Mouse (Mus musculus) hematopoietic stem cell, adult 5-6 weeks (primary cell): Measurements from ENCODE around the gene Nrsn2. TPM values are rescaled to one million over a fixed set of nuclear protein-coding genes. Genes with fewer than 3 reads are reported as not detected.
"Not testable (repeated sequence)": the region's sequence is repeated elsewhere in the genome, so short reads cannot be mapped to it uniquely, and the experiment has no call there.

Source experiments
- ATAC-seq, 2 experiments: fragments of 125-278 bp in 1 of 2; replicated peaks in 1 of 2; 2 replicates each; pipeline ENCODE4 v1.8.0; 2016 to 2017; ENCODE audit warnings: inconsistent platforms in 2 of 2, mild to moderate bottlenecking in 2 of 2, moderate number of reproducible peaks in 2 of 2, low read depth in 1 of 2, moderate TSS enrichment in 1 of 2; ENCODE audit not compliant: low FRiP score in 2 of 2, poor library complexity in 2 of 2, severe bottlenecking in 2 of 2, insufficient read depth in 1 of 2, low TSS enrichment in 1 of 2
- total RNA-seq: library from RNA; stranded (forward); fragments of 172-1452, 232-1000 nt; gene quantifications from 2 replicates; pipeline ENCODE4 v1.2.3, GENCODE M21; 2017

The Nrsn2 gene
- total RNA-seq, 1 experiment from 2014 or later = not detected

- no peak for ATAC-seq
Observed at GRCm38 (mm10) chr2:152395271-152395920, 19.0 kb upstream of the Nrsn2 start.

GRCm38 (mm10) chr2:152393225-152394017 is 17.0 kb upstream of the Nrsn2 start:
- ATAC-seq = no peak

GRCm38 (mm10) chr2:152392786-152393185 is 16.3 kb upstream of the Nrsn2 start:
- ATAC-seq = peak; percentile 44 to 47; a peak in 3 of 4 replicates

- no peak for ATAC-seq
Observed at GRCm38 (mm10) chr2:152384191-152384590, 7.8 kb upstream of the Nrsn2 start.

GRCm38 (mm10) chr2:152375652-152376344 is 640 bp downstream of the Nrsn2 start:
- ATAC-seq = no peak

GRCm38 (mm10) chr2:152373547-152373946 is 2.9 kb downstream of the Nrsn2 start:
- peak in 1 of 2 experiments; percentile 38; a peak in 1 of 4 replicates for ATAC-seq

GRCm38 (mm10) chr2:152372661-152373060 is 3.8 kb downstream of the Nrsn2 start:
- ATAC-seq = no peak

- peak; percentile 54 to 62 for ATAC-seq
Observed at GRCm38 (mm10) chr2:152372104-152372503, 4.3 kb downstream of the Nrsn2 start.

GRCm38 (mm10) chr2:152368532-152369140 is 7.8 kb downstream of the Nrsn2 start:
- ATAC-seq = peak; percentile 60 to 65; a peak in 3 of 4 replicates

GRCm38 (mm10) chr2:152367917-152368316 is 8.5 kb downstream of the Nrsn2 start:
- ATAC-seq = no peak

GRCm38 (mm10) chr2:152363245-152364147 is 12.9 kb downstream of the Nrsn2 start:
- ATAC-seq = peak; percentile 68 to 78

- ATAC-seq = no peak
Observed at GRCm38 (mm10) chr2:152361193-152361592, 15.2 kb downstream of the Nrsn2 start.

- ATAC-seq = peak; percentile 84 to 87
Observed at GRCm38 (mm10) chr2:152360271-152360775, 16.1 kb downstream of the Nrsn2 start.

- peak; percentile 1 to 30; a peak in 1 of 4 replicates for ATAC-seq
Observed at GRCm38 (mm10) chr2:152359616-152360015, 16.8 kb downstream of the Nrsn2 start.

GRCm38 (mm10) chr2:152358977-152359376 is 17.5 kb downstream of the Nrsn2 start:
- ATAC-seq = not testable (repeated sequence)

- ATAC-seq = no peak
Observed at GRCm38 (mm10) chr2:152357254-152357653, 19.2 kb downstream of the Nrsn2 start.
